Mouse (Mus musculus) erythroblast, embryonic 14.5 days (primary cell): ENCODE measurements around the gene Rnf149.

ENCODE experiments used
- GATA1 ChIP-seq: IDR thresholded peaks from 2 replicates; pipeline ENCODE4 v1.6.1; 2012; ENCODE audit warnings: low read length, inconsistent platforms, mixed read lengths
- TAL1 ChIP-seq: IDR thresholded peaks from 3 replicates; pipeline ENCODE4 v1.6.1; 2012; ENCODE audit warnings: low read length, inconsistent platforms, mixed read lengths

DNA sequence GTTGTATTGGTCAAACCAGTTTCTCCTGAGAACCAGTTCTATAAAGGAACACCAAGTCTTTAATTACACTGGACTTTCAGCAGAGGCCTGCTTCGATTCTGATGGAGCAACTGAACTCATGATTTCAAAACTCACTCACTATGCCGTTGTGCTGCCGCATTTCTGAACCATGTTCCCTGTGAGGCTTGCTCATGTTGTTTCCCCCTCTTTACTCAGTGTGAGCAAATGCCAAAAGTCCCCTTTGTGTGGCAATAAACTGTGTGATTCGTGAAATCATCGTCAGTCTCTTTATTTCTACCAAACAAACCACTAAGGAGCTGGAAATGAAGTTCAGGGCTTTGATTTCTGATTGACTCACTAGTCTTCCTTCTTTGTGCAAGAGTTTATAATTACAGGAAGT, 1.2 kb upstream of the Rnf149 start:
- no peak for TF ChIP-seq GATA1
- no peak for TF ChIP-seq TAL1
